Mouse (Mus musculus) cerebellum, adult 2 months (tissue): ENCODE measurements at regions not wholly inside any gene's neighbourhood (a gene's known extent, or its start where the extent isn't known, plus 50 kb on each side); places are given as distances from the start of the nearest gene placed in this dataset.

ENCODE experiments used
- CTCF ChIP-seq: fragments of 200-500 bp; IDR thresholded peaks from 2 replicates; pipeline ENCODE4 v1.5.1; 2011; ENCODE audit warnings: low read depth, mild to moderate bottlenecking, control low read depth, low read length, moderate library complexity, borderline replicate concordance; ENCODE audit not compliant: insufficient read depth
- POLR2A ChIP-seq: fragments of 200-500 bp; IDR thresholded peaks from 2 replicates; pipeline ENCODE4 v1.6.1; 2011; ENCODE audit warnings: low read length, control low read depth, borderline replicate concordance; ENCODE audit not compliant: insufficient read depth

DNA sequence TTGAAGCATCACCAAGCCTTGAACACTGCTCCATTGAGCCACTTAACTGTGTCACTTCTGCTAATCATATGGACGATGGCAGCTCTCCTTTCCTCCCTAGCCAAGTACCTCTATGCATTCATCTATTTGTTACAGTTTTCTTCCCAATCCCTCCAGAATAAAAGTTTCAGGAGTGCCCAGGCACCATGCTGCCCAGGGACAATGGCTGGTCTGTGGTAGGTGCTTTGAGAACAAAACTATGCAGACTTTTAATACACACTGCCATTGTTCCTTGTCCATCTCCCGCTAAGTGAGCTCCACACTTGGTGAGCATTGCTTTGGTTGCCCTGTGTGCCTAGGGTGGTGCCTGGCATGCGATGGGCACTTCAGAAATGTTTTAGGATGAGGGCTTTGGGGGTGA is 320.5 kb upstream of the Prkd1 start:
- TF ChIP-seq POLR2A (no peak), CTCF (no peak)
